Mouse (Mus musculus) hindlimb bud, embryonic 11.5 days (tissue): ENCODE results near the gene Rab2b.

Source experiments
- DNase-seq: peaks from one replicate; pipeline ENCODE4 v3.0.0-alpha.2; 2012; ENCODE audit warnings: low read depth, low spot score; ENCODE audit errors: extremely low spot score

Rab2b gene

GRCm38 (mm10) chr14:52279747-52280120, 389 bp upstream of the Rab2b start:
- DNase-seq, result no peak

DNA sequence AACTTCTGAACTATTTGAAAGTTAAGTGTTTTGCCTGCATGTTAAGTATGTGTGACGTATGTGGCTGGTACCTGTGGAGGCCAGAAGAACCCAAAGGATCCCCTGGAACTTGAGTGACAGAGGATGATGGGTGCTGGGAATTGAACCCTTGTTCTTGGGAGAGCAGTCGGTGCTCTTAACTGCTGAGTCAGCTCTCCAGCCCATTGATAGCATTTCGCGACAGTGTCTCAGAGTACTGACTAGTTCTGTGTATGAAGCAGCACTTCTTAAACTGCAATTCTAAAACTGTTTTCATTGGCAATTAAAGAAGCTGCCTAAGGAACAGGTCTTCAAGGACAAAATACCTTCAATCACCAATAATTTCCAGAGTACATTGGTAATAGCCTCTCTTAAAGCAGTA, 2.1 kb downstream of the Rab2b start:
- no peak for DNase-seq

DNA sequence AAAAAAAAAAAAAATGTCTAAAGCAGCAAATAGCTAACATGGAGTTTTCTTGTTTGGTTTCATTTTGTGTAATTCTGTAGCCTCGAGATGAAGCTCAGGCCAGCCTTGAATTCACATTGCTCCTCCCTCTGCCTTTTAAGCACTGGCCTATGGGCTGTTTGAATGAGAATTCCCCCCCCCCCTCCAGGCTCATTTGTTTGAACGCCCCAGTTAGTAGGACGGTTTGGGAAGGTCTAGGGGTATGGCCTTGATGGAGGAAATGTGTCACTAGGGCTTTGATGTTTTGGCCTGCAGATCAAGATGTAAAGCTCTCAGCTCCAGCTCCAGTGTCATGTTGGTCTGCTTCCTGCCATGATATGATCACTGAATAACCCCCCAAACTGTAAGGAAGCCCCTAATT, 6.6 kb downstream of the Rab2b start:
- no peak for DNase-seq

- DNase-seq, result no peak
These were observed 21.7 kb downstream of the Rab2b start, which contains the start of gene Chd8 for GRCm38 (mm10) chr14:52257484-52258213. Gene Chd8 (minus strand): TSS chr14:52257780.

GRCm38 (mm10) chr14:52256311-52257175, 22.8 kb downstream of the Rab2b start:
- DNase-seq, result no peak

- no peak for DNase-seq
These were observed 33.2 kb downstream of the Rab2b start for GRCm38 (mm10) chr14:52246129-52246528.

- no peak for DNase-seq
These were observed 34.7 kb downstream of the Rab2b start for GRCm38 (mm10) chr14:52244690-52245042.

DNA sequence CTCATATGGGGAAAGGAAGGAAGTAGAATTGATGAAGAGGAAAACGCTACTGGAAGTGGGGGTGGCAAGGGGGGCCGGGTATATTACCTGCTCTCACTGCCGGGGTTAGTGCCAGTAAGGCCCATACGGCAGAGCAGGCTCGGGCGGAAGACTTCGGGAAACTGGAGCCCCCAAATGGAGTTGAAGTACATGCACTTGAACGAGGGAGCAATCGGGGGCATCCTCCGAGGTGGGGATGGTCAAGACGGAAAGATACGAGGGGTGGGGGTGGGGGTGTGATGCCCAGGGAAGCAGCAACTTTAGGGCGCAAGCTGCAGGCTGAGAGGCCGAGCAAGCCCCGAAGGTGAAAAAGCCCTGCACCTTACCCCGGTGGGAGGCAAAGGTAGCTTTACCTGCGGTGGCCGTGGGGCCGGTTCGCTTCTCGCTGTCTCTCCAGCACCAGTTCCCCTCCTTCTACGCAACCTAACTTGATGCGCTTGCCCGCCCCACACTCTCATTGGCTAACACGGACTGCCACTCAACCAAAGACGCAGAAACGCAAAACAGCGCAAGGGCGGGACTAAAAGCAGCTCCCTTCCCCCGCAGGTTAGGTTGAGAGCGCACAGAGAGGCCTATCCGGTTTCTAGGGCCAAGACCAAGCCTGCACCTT, 35.2 kb downstream of the Rab2b start:
- peak; percentile 95 for DNase-seq

DNA sequence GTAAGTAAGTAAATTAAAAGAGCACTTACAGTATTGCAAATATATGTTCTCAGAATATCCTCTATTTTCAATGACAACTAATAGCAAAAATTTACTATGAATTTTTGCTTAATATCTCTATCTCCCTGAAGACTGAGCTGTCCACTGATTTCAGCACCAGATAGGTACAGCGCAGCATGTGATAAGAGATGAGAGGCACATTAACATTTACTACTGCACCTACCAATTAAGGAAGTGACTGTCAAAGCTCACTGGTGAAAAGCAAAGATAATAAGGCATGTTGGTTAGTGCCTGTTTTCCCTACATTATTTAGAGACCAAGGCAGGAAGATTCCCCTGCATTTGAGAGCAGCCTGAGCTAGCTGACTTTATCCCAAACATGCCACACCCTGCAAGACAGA, 43.1 kb downstream of the Rab2b start:
- no peak for DNase-seq

DNA sequence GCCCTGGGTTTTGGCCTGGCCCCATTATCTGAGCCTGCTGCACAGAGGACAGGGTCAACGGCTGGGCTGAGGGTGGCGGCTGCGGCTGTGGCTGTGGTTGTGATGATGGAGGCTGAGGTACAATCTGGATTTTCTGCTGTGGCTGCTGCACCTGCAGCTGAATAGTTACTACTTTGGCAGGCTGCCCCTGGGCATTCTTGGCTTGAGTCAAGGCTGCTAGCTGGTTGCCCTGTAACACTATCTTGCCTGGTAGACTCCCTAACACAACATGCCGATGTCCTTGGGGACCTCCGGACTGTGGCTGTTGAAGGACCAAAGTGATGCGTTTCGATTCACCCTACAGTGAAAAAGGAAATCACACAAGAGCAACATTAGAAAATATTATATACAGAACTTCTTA, 44.2 kb downstream of the Rab2b start:
- no peak for DNase-seq

DNA sequence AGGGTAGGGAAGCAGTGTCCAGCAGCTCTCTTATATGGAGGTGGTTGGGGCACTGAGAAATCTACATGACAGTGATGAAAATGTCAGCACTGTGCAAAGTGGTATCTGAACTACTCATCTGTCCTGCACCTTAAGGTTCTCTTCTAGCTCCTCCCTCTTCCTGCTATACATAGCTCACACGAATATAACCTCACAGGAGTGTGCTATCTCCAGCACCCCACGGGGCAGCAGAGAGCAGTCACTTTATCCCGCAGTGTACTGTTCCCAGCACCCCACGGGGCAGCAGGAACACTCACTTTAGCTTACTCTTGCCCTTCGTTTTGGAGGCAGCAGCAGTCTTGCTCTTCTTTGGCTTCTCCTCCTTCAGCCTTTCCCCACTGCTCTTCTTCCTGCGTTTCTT, 47.1 kb downstream of the Rab2b start:
- no peak for DNase-seq

GRCm38 (mm10) chr14:52225972-52226371, 53.4 kb downstream of the Rab2b start:
- DNase-seq, result no peak

GRCm38 (mm10) chr14:52217261-52217660, 62.1 kb downstream of the Rab2b start:
- no peak for DNase-seq
